Mouse (Mus musculus) intestine, postnatal 0 days (tissue): ENCODE data around the gene Il31ra. TPM values are rescaled to one million over a fixed set of nuclear protein-coding genes. Genes with fewer than 3 reads are reported as not detected.
"Not testable (repeated sequence)": the region's sequence is repeated elsewhere in the genome, so short reads cannot be mapped to it uniquely, and the experiment has no call there.

ENCODE experiments used
- ATAC-seq: fragments of 200-750 bp; cut with Nextera tagmentation; 2 replicates; pipeline ENCODE4 v1.8.0; 2017; ENCODE audit warnings: mild to moderate bottlenecking, moderate TSS enrichment, moderate library complexity
- H3K27ac ChIP-seq: fragments of 300-500 bp; sonication (generic); 2 replicates; pipeline ENCODE4 v1.5.1; 2014; ENCODE audit warnings: mild to moderate bottlenecking, low read depth, low read length, moderate library complexity
- H3K27me3 ChIP-seq: fragments of 300-500 bp; sonication (generic); replicated peaks from 2 replicates; pipeline ENCODE4 v1.6.1; 2014; ENCODE audit warnings: low read length, mixed read lengths; ENCODE audit not compliant: control insufficient read depth, insufficient read depth
- H3K36me3 ChIP-seq: fragments of 300-500 bp; sonication (generic); 2 replicates; pipeline ENCODE4 v1.6.1; 2014; ENCODE audit warnings: mild to moderate bottlenecking, moderate library complexity; ENCODE audit not compliant: control insufficient read depth, insufficient read depth
- H3K4me1 ChIP-seq: fragments of 300-500 bp; sonication (generic); replicated peaks from 2 replicates; pipeline ENCODE4 v1.6.1; 2014; ENCODE audit warnings: antibody characterized with exemption, low read length, mixed read lengths; ENCODE audit not compliant: control insufficient read depth, insufficient read depth
- H3K4me2 ChIP-seq: fragments of 300-500 bp; sonication (generic); replicated peaks from 2 replicates; pipeline ENCODE4 v1.6.1; 2014; ENCODE audit warnings: low read depth, mild to moderate bottlenecking, moderate library complexity
- H3K4me3 ChIP-seq: fragments of 300-500 bp; sonication (generic); 2 replicates; pipeline ENCODE4 v1.5.1; 2014; ENCODE audit warnings: low read depth, low read length
- H3K9ac ChIP-seq: fragments of 300-500 bp; sonication (generic); 2 replicates; pipeline ENCODE4 v1.6.1; 2014; ENCODE audit warnings: mild to moderate bottlenecking, low read depth, low read length
- H3K9me3 ChIP-seq: fragments of 300-500 bp; sonication (generic); 2 replicates; pipeline ENCODE4 v1.6.1; 2016; ENCODE audit warnings: mixed run types; ENCODE audit not compliant: control insufficient read depth
- CTCF ChIP-seq: sonication (generic); IDR thresholded peaks from 2 replicates; pipeline ENCODE4 v1.5.1; 2016; ENCODE audit warnings: low read depth, mild to moderate bottlenecking, control low read depth, antibody characterized with exemption, moderate library complexity
- WGBS: fragments of 180-500 bp; shearing (Covaris S2); extraction: QIAGEN DNeasy Blood & Tissue Kit; methylation state at CpG from one replicate; pipeline ENCODE4 v1.1.7; 2014; 5-methylcytosine and 5-hydroxymethylcytosine counted together
- polyA plus RNA-seq: library from polyadenylated mRNA; unstranded; fragments of >200 nt; fragmentation: Nextera tagmentation; extraction: Ambion mirVana; gene quantifications from 2 replicates; pipeline ENCODE4 v1.2.1, GENCODE M21; 2015

The Il31ra gene
- polyA plus RNA-seq, result 0.14 and 0.22 TPM in 2 replicates

DNA sequence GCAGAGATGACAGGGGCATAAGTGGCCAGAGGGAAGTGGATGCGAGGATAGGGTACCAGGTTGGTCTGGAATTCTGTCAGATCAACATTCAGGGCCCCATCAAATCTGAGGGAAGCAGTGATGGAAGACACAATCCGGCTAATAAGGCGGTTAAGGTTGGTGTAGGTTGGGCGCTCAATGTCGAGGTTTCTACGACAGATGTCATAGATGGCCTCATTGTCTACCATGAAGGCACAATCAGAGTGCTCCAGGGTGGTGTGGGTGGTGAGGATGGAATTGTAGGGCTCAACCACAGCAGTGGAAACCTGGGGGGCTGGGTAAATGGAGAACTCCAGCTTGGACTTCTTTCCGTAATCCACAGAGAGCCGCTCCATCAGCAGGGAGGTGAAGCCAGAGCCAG, at the start of gene Il31ra:
Il31ra (minus strand) TSS at position 101 of the 400 bp plus-strand sequence.
- not testable (repeated sequence) for H3K27me3 ChIP-seq, H3K4me2 ChIP-seq, H3K27ac ChIP-seq, H3K4me1 ChIP-seq, ATAC-seq, H3K9ac ChIP-seq, H3K9me3 ChIP-seq, H3K4me3 ChIP-seq, H3K36me3 ChIP-seq
- WGBS, result 96% methylated on average over 4 of the region's 8 CpGs

DNA sequence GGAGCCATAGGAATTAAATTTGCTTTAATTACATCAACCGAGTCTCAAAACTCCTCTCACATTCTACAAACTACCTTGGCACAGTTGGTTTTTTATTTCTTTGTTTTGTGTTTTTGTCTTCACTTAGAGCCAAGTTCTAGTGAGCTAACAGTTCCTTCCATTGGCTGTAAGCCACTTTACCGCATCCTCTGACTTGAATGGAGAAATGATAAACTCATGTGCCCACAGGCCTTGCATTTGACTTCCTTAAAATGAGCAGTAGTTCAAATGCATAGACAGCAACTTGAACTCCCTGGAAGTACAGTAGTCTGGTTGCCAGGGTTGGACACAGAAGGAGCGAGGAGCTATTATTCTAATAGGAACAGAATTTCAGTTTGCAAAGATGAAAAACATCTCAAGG, 48.7 kb upstream of the Il31ra start:
- no peaks in the 10 kb centered on the region for H3K4me1 ChIP-seq
- H3K9me3 ChIP-seq, result no peaks in the 10 kb centered on the region
- 90% methylated on average over 3 of the region's 3 CpGs for WGBS
- H3K27me3 ChIP-seq, result peaks cover 11% of the 10 kb centered on the region; the same call in 1 of the 2 replicates
- no peak for ATAC-seq
- H3K4me2 ChIP-seq, result no peak overlapping the region
- TF ChIP-seq CTCF, result no peak
- H3K36me3 ChIP-seq, result no peaks in the 10 kb centered on the region
- no peak overlapping the region for H3K4me3 ChIP-seq
- no peak overlapping the region for H3K27ac ChIP-seq
- no peak overlapping the region for H3K9ac ChIP-seq

DNA sequence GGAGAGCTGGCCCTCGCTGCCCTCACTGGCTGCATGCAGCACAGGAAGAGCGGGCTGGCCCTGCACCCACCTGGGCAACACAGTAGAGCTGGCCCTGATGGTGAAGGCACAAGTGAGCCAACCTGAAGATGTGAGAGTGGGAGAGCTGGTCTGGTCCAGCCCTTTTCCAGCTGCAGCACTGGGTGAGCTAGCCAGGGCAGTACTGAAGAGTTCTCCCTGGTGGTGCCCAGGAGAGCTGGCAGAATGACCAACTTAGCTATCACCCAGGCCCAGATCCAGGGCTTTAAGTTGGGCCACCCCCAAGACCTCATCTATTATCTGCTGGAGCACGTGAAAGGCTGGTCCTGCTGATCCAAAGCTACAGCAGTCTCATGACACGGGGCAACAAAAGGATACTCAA, 45.0 kb upstream of the Il31ra start:
- 68% methylated on average over 4 of the region's 4 CpGs for WGBS
- Histone ChIP-seq H3K4me2 (no peak overlapping the region), H3K9ac (no peak overlapping the region), H3K4me3 (no peak overlapping the region), H3K36me3 (no peaks in the 10 kb centered on the region), H3K27ac (no peak overlapping the region), H3K27me3 (no peaks in the 10 kb centered on the region), H3K9me3 (no peaks in the 10 kb centered on the region), H3K4me1 (no peaks in the 10 kb centered on the region)
- no peak for TF ChIP-seq CTCF
- no peak for ATAC-seq

DNA sequence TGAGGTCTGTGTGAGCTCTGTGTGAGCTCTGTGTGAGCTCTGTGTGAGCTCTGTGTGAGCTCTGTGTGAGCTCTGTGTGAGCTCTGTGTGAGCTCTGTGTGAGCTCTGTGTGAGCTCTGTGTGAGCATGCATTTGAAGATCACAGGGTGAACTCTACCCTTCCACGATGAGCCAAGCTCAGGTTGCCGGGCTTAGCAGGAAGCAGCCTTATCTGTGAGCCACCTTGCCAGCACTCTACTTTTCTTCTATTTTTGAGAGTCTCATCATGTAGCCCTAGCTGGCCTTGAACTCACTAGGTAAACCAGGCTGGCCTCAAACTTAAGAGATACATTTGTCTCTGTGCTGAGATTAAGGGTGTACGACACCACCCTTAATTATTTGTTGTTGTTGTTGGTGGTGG, 42.3 kb upstream of the Il31ra start:
- TF ChIP-seq CTCF, result no peak
- WGBS, result 45% methylated on average over 3 of the region's 3 CpGs

DNA sequence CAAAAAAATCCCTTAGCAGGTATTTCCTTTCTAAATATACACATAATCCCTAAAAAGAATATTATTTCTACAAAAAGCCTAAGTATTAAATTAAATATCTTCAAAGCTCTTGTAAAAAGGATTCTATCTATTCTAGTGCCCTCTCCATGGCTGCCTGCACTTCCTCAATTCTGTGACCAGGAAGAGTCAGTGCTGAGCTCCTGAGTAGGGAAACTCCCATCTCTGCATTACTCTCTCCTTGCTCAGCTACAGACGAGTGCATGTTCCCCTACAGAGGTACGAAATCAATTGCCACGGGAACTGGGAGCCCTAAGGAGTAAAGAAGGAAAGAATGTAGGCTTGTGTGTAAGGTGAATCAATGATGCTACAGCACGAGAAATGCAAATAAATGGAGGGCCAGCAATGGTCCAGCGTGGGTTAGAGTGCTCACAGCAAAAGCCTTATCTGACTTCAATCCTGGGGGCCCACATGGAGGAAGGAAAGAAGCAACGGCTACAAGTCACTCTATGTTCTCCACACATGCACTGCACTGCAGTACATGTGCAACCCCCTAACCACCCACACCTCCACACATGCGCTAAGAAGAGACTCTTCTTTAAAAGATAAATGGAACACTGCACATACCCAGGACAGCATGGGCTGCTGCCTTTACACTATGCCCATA, 41.1 kb upstream of the Il31ra start:
- H3K9ac ChIP-seq, result no peak overlapping the region
- no peak for ATAC-seq

More for the DNA sequence above, 42.3 kb upstream of the Il31ra start:
- H3K27me3 ChIP-seq, result no peaks in the 10 kb centered on the region
- no peak overlapping the region for H3K4me3 ChIP-seq
- H3K36me3 ChIP-seq, result no peaks in the 10 kb centered on the region
- no peak overlapping the region for H3K9ac ChIP-seq
- no peaks in the 10 kb centered on the region for H3K4me1 ChIP-seq
- no peak for ATAC-seq
- no peaks in the 10 kb centered on the region for H3K9me3 ChIP-seq
- H3K27ac ChIP-seq, result no peak overlapping the region
- H3K4me2 ChIP-seq, result no peak overlapping the region

DNA sequence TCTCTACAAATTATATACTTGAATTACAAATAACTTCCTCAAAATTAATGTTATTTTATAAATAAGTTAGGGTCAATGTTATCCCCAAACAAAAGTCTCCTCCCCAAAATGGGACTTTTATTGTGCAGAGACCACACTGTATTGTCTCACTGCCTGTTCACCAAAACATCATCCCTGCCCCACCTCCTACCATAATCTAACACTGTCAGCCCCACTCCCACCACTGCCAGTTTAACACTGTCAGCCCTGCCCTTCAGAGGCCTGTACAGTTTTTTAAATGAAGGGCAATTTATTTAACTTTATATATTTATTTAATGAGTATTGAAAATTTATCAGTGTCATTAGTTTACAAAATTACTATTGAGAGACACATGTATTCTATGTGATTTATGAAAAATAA, 31.4 kb upstream of the Il31ra start:
- Histone ChIP-seq H3K4me1 (no peaks in the 10 kb centered on the region), H3K9me3 (no peaks in the 10 kb centered on the region), H3K9ac (no peak overlapping the region), H3K36me3 (no peaks in the 10 kb centered on the region), H3K4me2 (no peak overlapping the region), H3K27me3 (no peaks in the 10 kb centered on the region), H3K27ac (no peak overlapping the region), H3K4me3 (no peak overlapping the region)
- no peak for TF ChIP-seq CTCF
- ATAC-seq, result no peak

More for the DNA sequence above, 41.1 kb upstream of the Il31ra start:
- no peak overlapping the region for H3K27ac ChIP-seq
- no peaks in the 10 kb centered on the region for H3K4me1 ChIP-seq
- no peak for TF ChIP-seq CTCF
- H3K27me3 ChIP-seq, result no peaks in the 10 kb centered on the region
- no peaks in the 10 kb centered on the region for H3K36me3 ChIP-seq
- H3K9me3 ChIP-seq, result no peaks in the 10 kb centered on the region
- no peak overlapping the region for H3K4me2 ChIP-seq
- WGBS, result 67% methylated on average over 7 of the region's 7 CpGs
- no peak overlapping the region for H3K4me3 ChIP-seq

DNA sequence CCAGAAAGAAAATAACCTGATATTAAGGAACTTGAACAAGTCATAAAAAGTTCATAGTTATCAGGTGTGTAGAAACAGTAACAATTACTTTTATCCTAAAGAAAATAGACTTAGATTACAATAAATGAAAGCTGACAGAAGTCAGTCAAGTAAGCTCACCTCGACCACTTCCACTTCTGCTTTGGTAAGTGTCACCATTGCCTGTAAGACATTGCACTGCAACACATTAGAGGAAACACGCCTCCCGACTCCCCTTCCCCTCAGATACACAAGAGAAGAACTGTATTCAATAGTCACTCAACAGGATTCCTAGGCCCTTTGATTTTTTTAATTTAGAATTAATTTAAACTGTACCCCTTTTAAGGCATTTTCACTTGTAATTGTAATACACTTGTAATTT, 30.5 kb upstream of the Il31ra start:
- 65% methylated on average over 3 of the region's 3 CpGs for WGBS
- no peak for TF ChIP-seq CTCF
- ATAC-seq, result no peak

More for the DNA sequence above, 30.5 kb upstream of the Il31ra start:
- Histone ChIP-seq H3K4me2 (no peak overlapping the region), H3K9me3 (no peaks in the 10 kb centered on the region), H3K9ac (no peak overlapping the region), H3K36me3 (no peaks in the 10 kb centered on the region), H3K27me3 (no peaks in the 10 kb centered on the region), H3K4me1 (no peaks in the 10 kb centered on the region), H3K4me3 (no peak overlapping the region), H3K27ac (no peak overlapping the region)
